In the genomic region with DNA sequence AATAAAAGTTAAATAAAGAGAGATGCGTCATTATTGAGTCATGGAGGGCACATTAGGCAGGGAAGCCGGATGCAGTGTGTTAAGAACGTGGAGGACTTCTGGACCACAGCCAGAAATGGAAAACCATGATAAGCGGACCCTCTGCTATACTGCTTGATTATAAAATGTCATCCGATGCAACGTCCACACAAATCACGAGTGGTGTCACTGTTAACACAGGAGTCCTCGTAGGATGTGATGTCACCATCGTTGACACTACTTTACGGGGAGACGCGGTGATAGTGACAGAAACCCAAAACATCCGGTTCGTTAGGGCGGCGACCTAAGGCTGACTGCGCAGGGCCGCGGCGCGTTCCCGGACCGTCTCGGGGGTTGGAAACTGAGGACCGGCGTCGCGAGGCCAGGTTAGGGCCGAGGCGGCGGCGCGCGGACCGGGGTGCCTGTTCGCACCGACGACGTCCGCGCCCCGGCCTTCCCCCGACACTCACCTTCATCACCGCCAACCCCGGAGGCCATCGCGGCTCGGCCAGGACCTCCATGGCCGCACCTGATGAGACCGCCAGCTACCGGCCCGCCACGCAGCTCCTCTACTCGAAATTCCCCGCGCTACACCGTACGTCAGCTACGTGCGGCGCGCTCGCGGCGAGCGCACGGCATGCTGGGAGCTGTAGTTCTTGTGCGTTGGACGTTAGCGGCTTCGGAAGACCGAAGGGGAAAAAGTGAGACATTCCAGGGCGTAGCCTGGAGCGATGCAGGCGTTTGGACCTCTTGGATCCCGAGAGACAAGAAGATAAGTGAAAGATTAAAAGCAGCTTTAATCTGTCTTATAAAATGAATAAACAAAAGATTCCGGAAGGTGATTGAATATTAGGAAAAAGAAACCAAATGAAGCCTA, we compare ENCODE assay signal across 8 mouse cellular contexts. TPM values are rescaled to one million over a fixed set of nuclear protein-coding genes. Genes with fewer than 3 reads are reported as not detected.
DNase-seq lines count a peak whose midpoint lies in the region; ATAC-seq lines count a peak whose summit lies in the region.

Gene Rad18 (minus strand): TSS at position 631 of the 895 bp plus-strand sequence.

- under 1% methylated on average over 77 of the region's 77 CpGs for WGBS in hindbrain, embryonic 14.5 days

- peak within 1 kb of the TSS; percentile 82 for H3K4me2 ChIP-seq in hindbrain, embryonic 14.5 days (replicated peaks)

- no peaks in the 10 kb centered on the region for H3K36me3 ChIP-seq in hindbrain, embryonic 14.5 days (replicated peaks; ENCODE audit: control insufficient read depth, insufficient read depth)

- H3K4me1 ChIP-seq in hindbrain, embryonic 14.5 days (replicated peaks; ENCODE audit: control insufficient read depth, insufficient read depth, low read length): no peaks in the 10 kb centered on the region

- DNase-seq in R1 (ENCODE audit: low read depth, low spot score): peak; percentile 92
- peak; percentile 89 to 90 for DNase-seq in cerebellum, postnatal 14 days
- peak; percentile 65 to 75 for DNase-seq in frontal cortex, postnatal 25 days (ENCODE audit: low spot score in 2 of 2)
- peak; percentile 92 for DNase-seq in hindbrain, embryonic 14.5 days (ENCODE audit: low spot score)
- DNase-seq in left cerebral cortex, adult 18-20 months (ENCODE audit: low spot score in 2 of 2): peak; percentile 85 to 90
- DNase-seq in right cerebral cortex, adult 2 months (ENCODE audit: low spot score in 2 of 2): peak; percentile 87 to 88
- peak; percentile 86 for DNase-seq in urinary bladder, postnatal 14 days (ENCODE audit: low spot score)

- peak within 1 kb of the TSS; percentile 53 for H3K9ac ChIP-seq in hindbrain, embryonic 14.5 days

- H3K27me3 ChIP-seq in hindbrain, embryonic 14.5 days (ENCODE audit: control insufficient read depth, insufficient read depth, low read length): 0 out of 2 replicates have a peak, but pooled peaks cover 5% of the 10 kb centered on the region

- H3K9me3 ChIP-seq in hindbrain, embryonic 14.5 days (ENCODE audit: control insufficient read depth, low read length): no peaks in the 10 kb centered on the region

- no peak within 1 kb of the TSS for H3K27ac ChIP-seq in hindbrain, embryonic 14.5 days

- ATAC-seq in hindbrain, embryonic 14.5 days (ENCODE audit: low FRiP score): peak; percentile 92
- peak; percentile 92 for ATAC-seq in megakaryocyte, adult 5-6 weeks (ENCODE audit: poor library complexity, severe bottlenecking)

- H3K4me3 ChIP-seq in hindbrain, embryonic 14.5 days (replicated peaks; ENCODE audit: low read length): peak within 1 kb of the TSS; percentile 88

RNA-seq across cellular contexts. Expression of gene Rad18, which starts in this region (rescaled TPM):
- polyA plus RNA-seq in hindbrain, embryonic 14.5 days (2014; fragmentation: Nextera tagmentation; extraction: Ambion mirVana): 14.4 and 14.9 TPM in 2 replicates
- total RNA-seq in left cerebral cortex, adult 18-20 months (2021): 1 to 10 TPM; 6.8 to 7.3 TPM
- 21.1 and 24.8 TPM in 2 replicates for total RNA-seq in megakaryocyte, adult 5-6 weeks (2015)
- total RNA-seq in megakaryocyte, adult 5-6 weeks (2017): 20.7 and 25.3 TPM in 2 replicates
